Mouse (Mus musculus): Measurements from ENCODE around the gene Scarb2.

DNA sequence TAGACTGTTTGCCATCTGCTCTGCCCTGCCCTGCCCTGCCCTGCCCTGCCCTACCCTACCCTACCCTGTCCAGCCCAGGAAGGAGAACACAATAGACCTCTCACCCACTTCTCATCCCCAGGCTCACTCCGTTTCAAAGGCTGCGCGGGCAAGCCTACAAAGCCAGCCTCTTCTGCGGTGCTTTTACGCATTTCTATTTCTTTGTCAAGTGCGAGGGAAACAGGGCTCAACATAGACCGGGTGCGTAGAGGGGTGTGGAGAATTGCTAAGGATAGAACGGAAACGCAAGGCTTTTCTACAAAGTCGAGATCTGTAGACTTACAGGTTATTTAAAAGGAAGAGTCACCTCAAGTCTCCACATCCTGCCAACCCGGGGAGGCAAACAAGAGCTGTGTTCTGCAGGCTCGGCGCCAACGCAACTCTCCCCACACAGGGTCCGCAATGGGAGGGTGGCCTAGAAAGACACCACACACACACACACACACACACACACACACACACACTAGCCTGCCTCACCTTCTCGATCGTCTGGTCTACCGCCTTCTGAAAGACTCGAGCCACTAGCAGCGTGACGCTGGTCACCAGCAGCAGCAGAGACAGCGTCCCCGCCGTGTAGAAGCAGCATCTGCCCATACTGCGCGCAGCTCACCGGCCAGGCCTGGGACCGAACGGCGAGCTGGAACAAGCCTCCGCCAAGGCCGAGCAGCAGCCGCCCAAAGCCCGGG, 1.8 kb downstream of the Scarb2 start:
- TF ChIP-seq GATA1 (IDR thresholded peaks at IDR 0.05; ENCODE audit: borderline replicate concordance, low read length): no peak
- no peak for TF ChIP-seq FLI1 (IDR thresholded peaks at IDR 0.05; ENCODE audit: low read length)

All from megakaryocyte, embryonic 14.5 days (primary cell).